Mouse (Mus musculus) embryonic facial prominence, embryonic 14.5 days (tissue): ENCODE measurements around the gene Hacd3. TPM values are rescaled to one million over a fixed set of nuclear protein-coding genes. Genes with fewer than 3 reads are reported as not detected.
"Not testable (repeated sequence)": the region's sequence is repeated elsewhere in the genome, so short reads cannot be mapped to it uniquely, and the experiment has no call there.

Source experiments
- ATAC-seq: fragments of 200-750 bp; cut with Nextera tagmentation; 2 replicates; pipeline ENCODE4 v1.8.0; 2017; ENCODE audit warnings: low read depth, moderate number of reproducible peaks, moderate TSS enrichment
- DNase-seq: peaks from one replicate; pipeline ENCODE4 v3.0.0-alpha.2; 2015; ENCODE audit warnings: low spot score
- H3K27ac ChIP-seq: fragments of 300-500 bp; sonication (generic); replicated peaks from 2 replicates; pipeline ENCODE4 v1.5.1; 2014; ENCODE audit warnings: low read depth, mild to moderate bottlenecking, low read length, moderate library complexity
- H3K27me3 ChIP-seq: fragments of 300-500 bp; sonication (generic); replicated peaks from 2 replicates; pipeline ENCODE4 v1.6.1; 2014; ENCODE audit warnings: low read length; ENCODE audit not compliant: control insufficient read depth, insufficient read depth
- H3K36me3 ChIP-seq: fragments of 300-500 bp; sonication (generic); 2 replicates; pipeline ENCODE4 v1.6.1; 2014; ENCODE audit warnings: low read length, mixed read lengths; ENCODE audit not compliant: control insufficient read depth, insufficient read depth
- H3K4me1 ChIP-seq: fragments of 300-500 bp; sonication (generic); 2 replicates; pipeline ENCODE4 v1.6.1; 2014; ENCODE audit warnings: antibody characterized with exemption, low read length; ENCODE audit not compliant: control insufficient read depth, insufficient read depth
- H3K4me2 ChIP-seq: fragments of 300-500 bp; sonication (generic); 2 replicates; pipeline ENCODE4 v1.6.1; 2014; ENCODE audit warnings: low read depth, mild to moderate bottlenecking, low read length, moderate library complexity, mixed read lengths
- H3K4me3 ChIP-seq: fragments of 300-500 bp; sonication (generic); 2 replicates; pipeline ENCODE4 v1.5.1; 2014; ENCODE audit warnings: low read depth, mild to moderate bottlenecking, low read length
- H3K9ac ChIP-seq: fragments of 300-500 bp; sonication (generic); 2 replicates; pipeline ENCODE4 v1.6.1; 2014; ENCODE audit warnings: low read depth, mild to moderate bottlenecking, low read length, moderate library complexity, mixed read lengths
- H3K9me3 ChIP-seq: fragments of 300-500 bp; sonication (generic); 2 replicates; pipeline ENCODE4 v1.6.1; 2016; ENCODE audit warnings: low read length; ENCODE audit not compliant: control insufficient read depth
- WGBS: fragments of 180-500 bp; shearing (Covaris S2); extraction: QIAGEN DNeasy Blood & Tissue Kit; methylation state at CpG from one replicate; pipeline ENCODE4 v1.1.7; 2014; 5-methylcytosine and 5-hydroxymethylcytosine counted together
- polyA plus RNA-seq: library from polyadenylated mRNA; unstranded; fragments of >200 nt; fragmentation: Nextera tagmentation; extraction: Ambion mirVana; gene quantifications from 2 replicates; pipeline ENCODE4 v1.2.1, GENCODE M21; 2014

The Hacd3 gene
- polyA plus RNA-seq, 1 experiment from 2014 or later, result 37.9 TPM

- WGBS, result 76% methylated on average over 8 of the region's 8 CpGs
- no peaks in the 10 kb centered on the region for H3K4me1 ChIP-seq
- ATAC-seq, result no peak
Observed at GRCm38 (mm10) chr9:65010632-65011031, 10.9 kb downstream of the Hacd3 start.

GRCm38 (mm10) chr9:65005737-65006136 lies 15.8 kb downstream of the Hacd3 start:
- peaks cover 5% of the 10 kb centered on the region; the same call in 1 of the 2 replicates for H3K9me3 ChIP-seq
- H3K9ac ChIP-seq, result no peak overlapping the region
- peaks cover 63% of the 10 kb centered on the region for H3K36me3 ChIP-seq
- 93% methylated on average over 8 of the region's 8 CpGs for WGBS
- no peak overlapping the region for H3K4me3 ChIP-seq
- H3K4me1 ChIP-seq, result no peaks in the 10 kb centered on the region
- H3K27me3 ChIP-seq, result no peaks in the 10 kb centered on the region
- no peak overlapping the region for H3K27ac ChIP-seq
- ATAC-seq (no peak), DNase-seq (no peak)
- H3K4me2 ChIP-seq, result no peak overlapping the region

More at GRCm38 (mm10) chr9:65010632-65011031, 10.9 kb downstream of the Hacd3 start:
- H3K4me3 ChIP-seq, result no peak overlapping the region
- H3K27me3 ChIP-seq, result no peaks in the 10 kb centered on the region
- no peak for DNase-seq
- H3K36me3 ChIP-seq, result peaks cover 30% of the 10 kb centered on the region
- H3K9ac ChIP-seq, result no peak overlapping the region
- H3K9me3 ChIP-seq, result peaks cover 5% of the 10 kb centered on the region; the same call in 1 of the 2 replicates
- no peak overlapping the region for H3K4me2 ChIP-seq
- H3K27ac ChIP-seq, result no peak overlapping the region

DNA sequence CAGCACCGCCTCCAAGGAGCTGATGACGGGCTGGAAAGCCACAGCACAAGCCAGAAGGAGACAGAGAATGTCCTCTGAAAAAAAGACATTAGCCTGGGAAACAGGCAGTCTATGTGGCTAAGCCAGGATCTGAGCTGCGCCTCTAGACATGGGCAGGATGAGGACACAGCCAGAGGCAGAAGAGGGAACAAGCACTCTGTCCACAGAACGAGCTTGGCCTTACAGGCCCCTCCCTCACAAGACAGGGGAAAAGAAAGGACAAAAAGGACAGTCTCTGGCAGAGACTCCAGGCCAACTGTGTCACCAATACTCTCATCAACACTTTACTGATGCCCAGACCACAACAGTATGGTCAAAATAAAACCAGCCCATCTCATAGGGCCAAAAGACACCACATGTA lies 20.0 kb downstream of the Hacd3 start:
- Histone ChIP-seq H3K4me2 (no peak overlapping the region), H3K9me3 (no peaks in the 10 kb centered on the region), H3K9ac (no peak overlapping the region), H3K27me3 (no peaks in the 10 kb centered on the region), H3K4me1 (no peaks in the 10 kb centered on the region), H3K27ac (no peak overlapping the region), H3K4me3 (no peak overlapping the region), H3K36me3 (peaks cover 74% of the 10 kb centered on the region)
- no peak for DNase-seq
- 60% methylated on average over 4 of the region's 4 CpGs for WGBS
- ATAC-seq, result no peak

GRCm38 (mm10) chr9:64995464-64995863 lies 26.0 kb downstream of the Hacd3 start:
- H3K4me1 ChIP-seq, H3K4me2 ChIP-seq, DNase-seq, H3K9me3 ChIP-seq, ATAC-seq, H3K27me3 ChIP-seq, H3K9ac ChIP-seq, H3K27ac ChIP-seq, H3K4me3 ChIP-seq: not testable (repeated sequence)
- peaks cover 68% of the 10 kb centered on the region for H3K36me3 ChIP-seq
- WGBS, result 85% methylated on average over 1 of the region's 1 CpGs

DNA sequence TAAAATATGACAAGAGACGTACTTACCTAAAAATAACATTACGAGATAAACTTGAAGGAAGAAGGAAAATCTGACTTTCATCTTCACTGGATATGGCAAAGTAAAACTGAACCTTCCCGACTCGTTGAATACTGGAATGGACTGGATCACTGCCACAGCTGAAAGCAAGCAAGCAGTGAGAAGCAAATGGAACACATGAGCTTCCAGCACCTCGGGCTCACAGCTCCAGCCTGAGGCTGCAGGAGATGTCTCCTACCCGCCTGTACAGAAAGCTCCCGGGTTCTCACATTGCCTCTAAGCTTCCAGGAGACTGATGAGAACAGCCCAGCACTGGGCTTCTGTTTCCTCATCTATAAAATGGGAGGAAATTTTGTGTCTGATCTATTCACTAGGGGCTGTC lies 31.2 kb downstream of the Hacd3 start:
- 84% methylated on average over 7 of the region's 7 CpGs for WGBS
- H3K4me2 ChIP-seq, result no peak overlapping the region

GRCm38 (mm10) chr9:64988443-64988842 lies 33.0 kb downstream of the Hacd3 start:
- Histone ChIP-seq H3K36me3 (peaks cover 84% of the 10 kb centered on the region), H3K27me3 (no peaks in the 10 kb centered on the region), H3K4me2 (no peak overlapping the region), H3K9ac (no peak overlapping the region), H3K4me3 (no peak overlapping the region), H3K27ac (no peak overlapping the region), H3K4me1 (no peaks in the 10 kb centered on the region), H3K9me3 (no peaks in the 10 kb centered on the region)
- ATAC-seq, result no peak
- no peak for DNase-seq
- WGBS, result 89% methylated on average over 6 of the region's 6 CpGs

More for the DNA sequence above, 31.2 kb downstream of the Hacd3 start:
- Histone ChIP-seq H3K27me3 (no peaks in the 10 kb centered on the region), H3K9ac (no peak overlapping the region), H3K4me1 (no peaks in the 10 kb centered on the region), H3K9me3 (no peaks in the 10 kb centered on the region), H3K4me3 (no peak overlapping the region), H3K36me3 (peaks cover 69% of the 10 kb centered on the region), H3K27ac (no peak overlapping the region)
- no peak for ATAC-seq
- no peak for DNase-seq

- no peaks in the 10 kb centered on the region for H3K27me3 ChIP-seq
Observed at GRCm38 (mm10) chr9:64987651-64988050, 33.8 kb downstream of the Hacd3 start.

GRCm38 (mm10) chr9:64985807-64986206 lies 35.7 kb downstream of the Hacd3 start:
- Histone ChIP-seq H3K4me3 (no peak overlapping the region), H3K9me3 (no peaks in the 10 kb centered on the region), H3K27ac (no peak overlapping the region), H3K4me2 (no peak overlapping the region), H3K27me3 (no peaks in the 10 kb centered on the region), H3K4me1 (no peaks in the 10 kb centered on the region), H3K36me3 (peaks cover 87% of the 10 kb centered on the region), H3K9ac (no peak overlapping the region)
- DNase-seq (no peak), ATAC-seq (no peak)
- 82% methylated on average over 9 of the region's 9 CpGs for WGBS

More at GRCm38 (mm10) chr9:64987651-64988050, 33.8 kb downstream of the Hacd3 start:
- ATAC-seq (no peak), DNase-seq (no peak)
- no peak overlapping the region for H3K27ac ChIP-seq
- no peak overlapping the region for H3K4me2 ChIP-seq
- peaks cover 87% of the 10 kb centered on the region for H3K36me3 ChIP-seq
- no peaks in the 10 kb centered on the region for H3K4me1 ChIP-seq
- no peaks in the 10 kb centered on the region for H3K9me3 ChIP-seq
- WGBS, result 90% methylated on average over 2 of the region's 2 CpGs
- no peak overlapping the region for H3K9ac ChIP-seq
- H3K4me3 ChIP-seq, result no peak overlapping the region

DNA sequence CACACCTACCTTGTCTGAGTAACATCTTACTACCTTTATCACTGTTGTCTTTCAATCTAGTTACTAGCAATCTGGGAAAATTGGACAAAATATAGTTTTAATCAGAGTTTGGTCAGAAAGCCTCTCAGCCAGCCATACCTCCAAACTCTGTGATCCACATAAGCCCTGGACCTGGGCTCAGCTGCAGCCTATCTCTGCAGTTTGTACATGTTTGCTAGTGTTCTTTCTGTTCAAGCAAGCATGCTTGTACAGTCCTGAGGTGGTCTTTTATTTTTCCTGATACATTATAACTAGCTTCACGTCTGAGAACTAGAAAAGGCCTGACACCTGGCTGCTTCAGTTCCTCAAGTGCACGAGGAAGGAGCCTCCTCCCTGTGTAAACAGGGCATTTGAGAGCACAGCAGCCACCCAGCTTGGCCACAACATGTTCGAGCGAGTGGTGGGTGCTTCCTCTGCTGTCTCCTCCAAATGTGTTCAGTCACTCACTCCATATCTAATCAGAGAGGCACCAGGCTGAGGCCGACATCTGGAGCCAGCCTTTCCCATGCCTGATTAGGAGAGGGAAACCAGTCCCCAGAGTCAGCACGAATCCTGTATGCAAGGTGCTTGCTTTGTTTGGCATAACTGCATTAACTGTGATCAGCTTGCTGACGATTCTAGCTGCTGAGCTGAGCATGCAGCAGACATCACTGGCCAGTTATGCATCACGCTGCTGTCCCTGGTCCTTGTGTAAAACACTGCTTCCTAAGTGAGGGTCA lies 36.3 kb downstream of the Hacd3 start:
- Histone ChIP-seq H3K36me3 (peaks cover 87% of the 10 kb centered on the region), H3K4me1 (no peaks in the 10 kb centered on the region), H3K27ac (no peak overlapping the region), H3K9ac (no peak overlapping the region), H3K4me2 (no peak overlapping the region), H3K9me3 (no peaks in the 10 kb centered on the region), H3K27me3 (no peaks in the 10 kb centered on the region), H3K4me3 (no peak overlapping the region)
- ATAC-seq (no peak), DNase-seq (no peak)
- WGBS, result 71% methylated on average over 8 of the region's 8 CpGs
